Mouse (Mus musculus) heart, postnatal 25 days (tissue): ENCODE data around the gene Gm21953. TPM values are rescaled to one million over a fixed set of nuclear protein-coding genes. Genes with fewer than 3 reads are reported as not detected.
"Not testable (repeated sequence)": the region's sequence is repeated elsewhere in the genome, so short reads cannot be mapped to it uniquely, and the experiment has no call there.

Source experiments
- DNase-seq: peaks from one replicate; pipeline ENCODE4 v3.0.0; 2022; ENCODE audit warnings: low spot score
- intact Hi-C: fragments of 180-260 bp; cut with DNase I; formaldehyde crosslinking; loops from one replicate; pipeline ENCODE4 v1.15.1; 2025
- total RNA-seq, 2 experiments: library from RNA; stranded (reverse); gene quantifications; 2 replicates each; pipeline ENCODE4 v1.2.3; 2021

Gene Gm21953
- total RNA-seq: not detected

GRCm38 (mm10) chr4:42293967-42294366, at the start of gene Gm21953:
Gene Gm21953 (plus strand): TSS chr4:42294267.
- intact Hi-C loops: not testable (repeated sequence)

GRCm38 (mm10) chr4:42255467-42255866, 38.6 kb upstream of the Gm21953 start, which contains the start of gene Ccl21b:
Gene Ccl21b (plus strand): TSS chr4:42255767.
- intact Hi-C loops, DNase-seq: not testable (repeated sequence)

More at GRCm38 (mm10) chr4:42293967-42294366, at the start of gene Gm21953:
- DNase-seq: not testable (repeated sequence)

- intact Hi-C loops: not testable (repeated sequence)
These were observed 24.0 kb downstream of the Gm21953 start, which contains the start of gene Fam205a3 for GRCm38 (mm10) chr4:42318034-42318433. Gene Fam205a3 (plus strand): TSS chr4:42318334.

More at GRCm38 (mm10) chr4:42318034-42318433, 24.0 kb downstream of the Gm21953 start, which contains the start of gene Fam205a3:
- DNase-seq: not testable (repeated sequence)

Other genes starting within 250 kb of the Gm21953 start
- not detected for gene Gm3893, start 203.1 kb upstream of the Gm21953 start, total RNA-seq
- gene Gm13304, start 179.4 kb upstream of the Gm21953 start, total RNA-seq: 10 to 100 TPM; 25.8 to 31.6 TPM
- not detected for gene Gm13306, start 140.8 kb upstream of the Gm21953 start, total RNA-seq
- not detected for gene Gm13305, start 125.7 kb upstream of the Gm21953 start, total RNA-seq
- gene Gm10600, start 53.6 kb upstream of the Gm21953 start, total RNA-seq: under 1 TPM in 1 of 2 experiments, not detected in 1; 0.14 TPM
- gene Ccl21b, start 38.5 kb upstream of the Gm21953 start, total RNA-seq: not detected
- gene Fam205a3, start 24.1 kb downstream of the Gm21953 start, total RNA-seq: under 1 TPM in 1 of 2 experiments, not detected in 1; 0.08 TPM
- not detected for gene Gm21586, start 145.1 kb downstream of the Gm21953 start, total RNA-seq
- gene Gm2163, start 172.5 kb downstream of the Gm21953 start, total RNA-seq: not detected
- gene Fam205a2, start 233.9 kb downstream of the Gm21953 start, total RNA-seq: under 1 TPM in 1 of 2 experiments, not detected in 1; 0.08 TPM